Mouse (Mus musculus) ovary, adult 2 months (tissue): ENCODE data around the gene Hist1h2ag. TPM values are rescaled to one million over a fixed set of nuclear protein-coding genes. Genes with fewer than 3 reads are reported as not detected.

Source experiments
- polyA plus RNA-seq: library from polyadenylated mRNA; depleted of rRNA; stranded (reverse); fragments of >200 nt; gene quantifications from 2 replicates; pipeline ENCODE4 v1.2.3, GENCODE M21; 2012; rRNA removed

The Hist1h2ag gene
- 15.5 and 16.5 TPM in 2 replicates for polyA plus RNA-seq

DNA sequence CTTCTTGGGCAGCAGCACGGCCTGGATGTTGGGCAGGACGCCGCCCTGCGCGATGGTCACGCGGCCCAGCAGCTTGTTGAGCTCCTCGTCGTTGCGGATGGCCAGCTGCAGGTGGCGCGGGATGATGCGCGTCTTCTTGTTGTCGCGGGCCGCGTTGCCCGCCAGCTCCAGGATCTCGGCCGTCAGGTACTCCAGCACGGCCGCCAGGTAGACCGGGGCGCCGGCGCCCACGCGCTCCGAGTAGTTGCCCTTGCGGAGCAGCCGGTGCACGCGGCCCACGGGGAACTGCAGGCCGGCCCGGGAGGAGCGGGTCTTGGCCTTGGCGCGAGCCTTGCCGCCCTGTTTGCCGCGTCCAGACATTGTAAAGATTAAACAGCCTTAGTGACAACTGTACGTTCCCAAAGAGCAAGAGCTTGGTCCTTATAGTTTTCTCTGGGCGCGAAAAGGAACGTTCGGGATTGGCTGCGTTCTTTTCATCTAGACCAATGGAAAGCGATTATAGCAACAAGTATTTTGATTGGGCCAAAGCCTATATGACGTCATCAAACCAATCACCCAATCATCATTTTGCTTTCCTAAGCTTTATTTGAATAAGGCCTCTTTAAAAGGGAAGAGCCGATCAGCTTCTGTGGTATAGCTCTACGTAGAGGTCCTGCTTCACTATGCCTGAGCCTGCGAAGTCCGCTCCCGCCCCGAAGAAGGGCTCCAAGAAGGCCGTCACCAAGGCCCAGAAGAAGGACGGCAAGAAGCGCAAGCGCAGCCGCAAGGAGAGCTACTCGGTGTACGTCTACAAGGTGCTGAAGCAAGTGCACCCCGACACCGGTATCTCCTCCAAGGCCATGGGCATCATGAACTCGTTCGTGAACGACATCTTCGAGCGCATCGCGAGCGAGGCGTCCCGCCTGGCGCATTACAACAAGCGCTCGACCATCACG, at the start of gene Hist1h2ag, which contains the start of gene Hist1h2bj:
Gene Hist1h2ag (minus strand): TSS at position 377 of the 935 bp plus-strand sequence.
Gene Hist1h2bj (plus strand): TSS at position 647 of the 935 bp plus-strand sequence.

DNA sequence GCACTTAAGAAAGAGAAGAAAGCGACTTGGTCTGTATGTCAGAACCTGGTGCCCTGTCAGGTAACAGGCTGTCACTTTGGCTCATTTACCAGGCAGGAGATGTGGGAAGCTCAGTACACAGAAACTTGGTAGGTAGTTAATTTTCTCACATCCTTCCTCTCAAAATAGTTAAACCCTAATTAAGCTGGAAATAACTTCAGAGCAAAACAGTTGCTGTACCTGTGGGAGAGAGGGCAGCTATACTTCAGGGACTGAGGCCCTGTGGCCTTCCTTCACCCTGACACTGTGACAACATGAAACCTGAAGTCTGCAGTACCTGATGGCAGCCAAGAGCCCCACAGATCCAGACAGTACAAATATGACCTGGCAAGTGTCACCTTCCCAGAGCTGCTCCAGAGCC, 41.4 kb upstream of the Hist1h2ag start, which contains the start of gene Vmn1r188:
Gene Vmn1r188 (plus strand): TSS at position 301 of the 400 bp plus-strand sequence.

DNA sequence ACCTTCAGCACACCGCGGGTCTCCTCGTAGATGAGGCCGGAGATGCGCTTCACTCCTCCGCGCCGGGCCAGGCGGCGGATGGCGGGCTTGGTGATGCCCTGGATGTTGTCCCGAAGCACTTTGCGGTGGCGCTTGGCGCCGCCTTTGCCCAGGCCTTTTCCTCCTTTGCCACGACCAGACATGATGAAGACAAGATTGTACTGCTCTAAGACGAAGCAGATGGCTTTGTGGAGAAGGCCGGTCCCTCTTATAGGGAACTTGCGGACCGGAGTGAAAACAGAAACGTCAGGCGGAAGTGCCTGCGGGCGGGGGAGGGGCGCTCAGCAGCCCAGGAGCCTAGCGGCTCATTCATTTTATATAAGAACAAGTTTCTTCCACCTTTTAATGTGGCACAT, 1.6 kb downstream of the Hist1h2ag start, which contains the start of gene Hist1h4i:
Gene Hist1h4i (minus strand): TSS at position 221 of the 395 bp plus-strand sequence.

DNA sequence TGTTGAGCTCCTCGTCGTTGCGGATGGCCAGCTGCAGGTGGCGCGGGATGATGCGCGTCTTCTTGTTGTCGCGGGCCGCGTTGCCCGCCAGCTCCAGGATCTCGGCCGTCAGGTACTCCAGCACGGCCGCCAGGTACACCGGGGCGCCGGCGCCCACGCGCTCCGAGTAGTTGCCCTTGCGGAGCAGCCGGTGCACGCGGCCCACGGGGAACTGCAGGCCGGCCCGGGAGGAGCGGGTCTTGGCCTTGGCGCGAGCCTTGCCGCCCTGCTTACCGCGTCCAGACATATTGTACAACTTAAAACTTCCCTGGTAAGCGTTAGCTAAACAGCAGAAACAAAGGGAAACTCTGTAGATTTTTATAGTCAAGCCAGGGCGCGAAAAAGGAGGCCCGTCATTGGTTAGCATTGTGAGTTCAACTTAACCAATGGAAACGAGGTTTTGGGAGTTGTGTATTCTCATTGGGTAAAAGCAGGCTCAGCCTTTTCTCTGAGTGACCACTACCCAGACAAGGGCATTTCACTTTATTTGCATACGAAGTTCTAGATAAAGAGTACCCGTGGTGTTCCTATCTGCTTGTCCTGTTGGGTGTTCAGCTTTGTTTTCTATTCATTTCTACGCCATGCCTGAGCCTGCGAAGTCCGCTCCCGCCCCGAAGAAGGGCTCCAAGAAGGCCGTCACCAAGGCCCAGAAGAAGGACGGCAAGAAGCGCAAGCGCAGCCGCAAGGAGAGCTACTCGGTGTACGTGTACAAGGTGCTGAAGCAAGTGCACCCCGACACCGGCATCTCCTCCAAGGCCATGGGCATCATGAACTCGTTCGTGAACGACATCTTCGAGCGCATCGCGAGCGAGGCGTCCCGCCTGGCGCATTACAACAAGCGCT, 7.2 kb downstream of the Hist1h2ag start, which contains the start of the genes Hist1h2ah and Hist1h2bk:
Gene Hist1h2ah (minus strand): TSS at position 302 of the 882 bp plus-strand sequence.
Gene Hist1h2bk (plus strand): TSS at position 604 of the 882 bp plus-strand sequence.

DNA sequence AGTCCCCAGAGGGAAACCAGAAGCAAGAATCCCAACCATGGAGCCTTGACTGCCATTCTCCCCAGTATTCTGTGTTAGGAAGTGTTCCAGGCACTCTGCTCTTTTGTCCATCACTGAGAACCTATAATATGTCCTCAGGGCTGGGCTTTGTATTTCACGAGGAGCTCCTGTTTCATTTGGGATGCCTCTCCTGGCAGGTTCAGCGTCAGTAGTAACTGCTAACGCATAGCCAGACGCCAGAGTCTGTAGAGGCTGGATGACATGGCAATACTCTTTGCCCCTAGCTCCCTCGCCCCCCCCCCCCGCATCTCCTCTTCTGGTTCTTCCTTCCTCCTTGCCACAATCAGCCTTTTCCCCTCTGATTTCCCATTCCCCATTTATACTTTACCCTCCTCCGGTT, 33.1 kb downstream of the Hist1h2ag start, which contains the start of gene Prss16:
Gene Prss16 (minus strand): TSS at position 101 of the 400 bp plus-strand sequence.

Other genes starting within 250 kb of the Hist1h2ag start
- 28.9 and 46.9 TPM in 2 replicates for gene Hist1h2bq, start 232.7 kb downstream of the Hist1h2ag start, polyA plus RNA-seq
- gene Hist1h2ao, start 232.5 kb downstream of the Hist1h2ag start, polyA plus RNA-seq = not detected in 2 replicates
- not detected in 2 replicates for gene Hist1h4m, start 231.2 kb downstream of the Hist1h2ag start, polyA plus RNA-seq
- 30.0 and 31.2 TPM in 2 replicates for gene Hist1h4n, start 210.7 kb downstream of the Hist1h2ag start, polyA plus RNA-seq
- 1,050 and 1,797 TPM in 2 replicates for gene Hist1h2ap, start 209.4 kb downstream of the Hist1h2ag start, polyA plus RNA-seq
- gene Hist1h2br, start 209.2 kb downstream of the Hist1h2ag start, polyA plus RNA-seq = 23.0 and 38.8 TPM in 2 replicates
- 3.0 and 4.7 TPM in 2 replicates for gene Zfp184, start 97.8 kb downstream of the Hist1h2ag start, polyA plus RNA-seq
- not detected in 2 replicates for gene Pom121l2, start 61.8 kb downstream of the Hist1h2ag start, polyA plus RNA-seq
- 0.15 and 0.25 TPM in 2 replicates for gene Prss16, start 33.2 kb downstream of the Hist1h2ag start, polyA plus RNA-seq
- gene Hist1h2ah, start 7.4 kb downstream of the Hist1h2ag start, polyA plus RNA-seq = 56.4 and 124 TPM in 2 replicates
- gene Hist1h2bk, start 7.1 kb downstream of the Hist1h2ag start, polyA plus RNA-seq = 30.5 and 38.9 TPM in 2 replicates
- gene Hist1h4i, start 1.6 kb downstream of the Hist1h2ag start, polyA plus RNA-seq = 9.8 and 12.4 TPM in 2 replicates
- gene Hist1h2bj, start 270 bp upstream of the Hist1h2ag start, polyA plus RNA-seq = 16.9 and 22.8 TPM in 2 replicates
- not detected in 2 replicates for gene Vmn1r188, start 41.5 kb upstream of the Hist1h2ag start, polyA plus RNA-seq
- gene Vmn1r189, start 62.9 kb upstream of the Hist1h2ag start, polyA plus RNA-seq = not detected in 2 replicates
- not detected in 2 replicates for gene Vmn1r191, start 141.0 kb upstream of the Hist1h2ag start, polyA plus RNA-seq
- gene Vmn1r192, start 148.2 kb upstream of the Hist1h2ag start, polyA plus RNA-seq = not detected in 2 replicates
- gene Vmn1r193, start 180.2 kb upstream of the Hist1h2ag start, polyA plus RNA-seq = not detected in 2 replicates
- not detected in 2 replicates for gene Vmn1r194, start 201.3 kb upstream of the Hist1h2ag start, polyA plus RNA-seq
- gene Vmn1r195, start 227.6 kb upstream of the Hist1h2ag start, polyA plus RNA-seq = not detected in 2 replicates
- gene Vmn1r196, start 247.0 kb upstream of the Hist1h2ag start, polyA plus RNA-seq = not detected in 2 replicates